Mouse (Mus musculus) granulocyte monocyte progenitor cell, adult 5-6 weeks (primary cell): ENCODE measurements around the gene B3gat2. TPM values are rescaled to one million over a fixed set of nuclear protein-coding genes. Genes with fewer than 3 reads are reported as not detected.
A peak's percentile ranks its signal among the peaks of the same experiment; 100 is the strongest.

Experiments
- ATAC-seq: replicated peaks from 2 replicates; pipeline ENCODE4 v1.8.0; 2016; ENCODE audit warnings: mild to moderate bottlenecking, moderate TSS enrichment, inconsistent platforms; ENCODE audit not compliant: poor library complexity, severe bottlenecking
- total RNA-seq, 2 experiments: library from RNA; stranded (forward) in 1 of 2; stranded (reverse) in 1 of 2; fragments of 200-712, 200-1000 nt in 1 of 2; fragments of >200 nt in 1 of 2; fragmentation: Nextera tagmentation in 1 of 2; gene quantifications; 2 replicates each; pipeline ENCODE4 v1.2.3; 2014 to 2017

The B3gat2 gene
- total RNA-seq, 2 experiments from 2014 or later: not detected

DNA sequence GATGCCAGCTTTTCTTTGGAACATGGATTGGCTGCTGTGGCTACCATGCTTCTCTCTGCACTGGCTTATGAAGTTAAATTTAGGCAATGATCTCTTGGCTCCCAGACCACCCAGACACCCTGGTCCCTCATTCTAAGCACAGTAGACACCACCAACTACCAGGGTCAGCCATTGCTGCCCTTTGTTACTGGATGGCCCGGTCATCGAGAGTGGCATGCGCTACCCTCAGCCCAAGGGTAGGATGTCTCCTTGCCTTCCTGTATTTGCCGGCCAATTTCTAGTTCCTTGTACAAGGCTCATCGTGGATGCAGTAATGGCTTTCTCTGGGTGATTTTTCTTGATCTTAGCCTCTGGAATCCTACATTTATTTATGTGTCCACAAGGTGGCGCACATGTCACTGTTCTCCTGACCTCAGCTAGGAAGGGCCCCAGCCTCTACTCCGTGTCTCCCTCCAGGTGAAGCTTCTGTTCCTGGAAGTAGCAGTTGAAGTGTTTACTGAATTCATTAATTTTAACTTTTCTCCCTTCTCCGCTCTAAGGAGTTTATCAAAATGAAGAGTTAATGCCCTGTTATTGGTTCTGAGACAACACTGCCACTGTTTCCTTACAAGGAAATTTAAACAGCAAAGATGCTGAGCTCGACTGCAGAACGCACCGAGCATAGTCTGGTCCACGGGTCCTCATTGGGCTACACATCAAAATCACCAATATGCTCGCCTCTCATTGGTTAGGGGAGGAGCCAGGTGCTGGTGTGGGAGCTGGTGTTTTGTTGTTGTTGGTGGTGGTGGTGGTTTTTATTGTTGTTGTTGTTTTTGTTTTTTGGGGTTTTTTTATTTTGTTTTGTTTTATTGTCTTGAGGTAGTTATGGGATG, 65.6 kb downstream of the B3gat2 start:
- peak; percentile 86 for ATAC-seq

GRCm38 (mm10) chr1:23834246-23834645, 72.7 kb downstream of the B3gat2 start:
- no peak for ATAC-seq

- no peak for ATAC-seq
Observed at GRCm38 (mm10) chr1:23834819-23835218, 73.3 kb downstream of the B3gat2 start.

- no peak for ATAC-seq
Observed at GRCm38 (mm10) chr1:23836630-23837029, 75.1 kb downstream of the B3gat2 start.

DNA sequence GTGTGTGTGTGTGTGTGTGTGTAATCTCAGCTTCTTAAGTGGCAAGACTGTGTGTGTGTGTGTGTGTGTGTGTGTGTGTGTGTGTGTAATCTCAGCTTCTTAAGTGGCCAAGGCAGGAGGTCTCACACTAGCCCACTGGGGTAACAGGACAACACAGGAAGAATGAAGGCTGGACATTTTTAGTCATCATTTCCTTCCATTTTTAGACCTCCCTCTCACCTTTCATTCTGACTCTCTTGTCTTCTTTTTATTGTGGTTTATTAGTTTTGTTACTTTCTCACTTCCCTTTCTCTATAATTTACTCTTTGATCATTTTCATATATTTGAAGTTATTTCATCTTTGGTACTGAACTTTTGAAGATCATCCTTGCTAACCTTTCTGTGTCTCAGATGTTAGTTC, 79.4 kb downstream of the B3gat2 start:
- no peak for ATAC-seq

GRCm38 (mm10) chr1:23842629-23843028, 81.1 kb downstream of the B3gat2 start:
- ATAC-seq: no peak

GRCm38 (mm10) chr1:23843790-23844189, 82.2 kb downstream of the B3gat2 start:
- no peak for ATAC-seq

GRCm38 (mm10) chr1:23845007-23845406, 83.5 kb downstream of the B3gat2 start:
- no peak for ATAC-seq

GRCm38 (mm10) chr1:23846044-23846680, 84.6 kb downstream of the B3gat2 start:
- ATAC-seq: no peak

DNA sequence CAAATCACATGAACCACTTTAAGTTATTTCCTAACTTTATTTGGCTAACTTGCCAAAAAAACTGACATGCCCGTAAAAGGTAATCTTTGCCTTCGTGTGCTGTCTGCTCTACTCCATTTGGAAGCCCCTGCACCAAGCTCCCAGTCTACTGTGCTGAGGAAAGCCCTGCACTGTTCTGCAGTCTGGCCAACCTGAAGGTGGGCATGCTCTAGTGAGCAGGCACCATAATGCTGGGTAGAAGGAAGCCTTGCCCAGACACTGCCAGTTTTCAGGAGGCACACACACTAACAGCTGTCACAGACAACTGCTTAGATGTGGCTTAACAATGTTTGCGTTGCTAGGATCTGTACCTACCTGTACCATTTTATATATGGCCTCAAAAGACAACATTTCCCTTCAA, 94.1 kb downstream of the B3gat2 start:
- ATAC-seq: no peak

DNA sequence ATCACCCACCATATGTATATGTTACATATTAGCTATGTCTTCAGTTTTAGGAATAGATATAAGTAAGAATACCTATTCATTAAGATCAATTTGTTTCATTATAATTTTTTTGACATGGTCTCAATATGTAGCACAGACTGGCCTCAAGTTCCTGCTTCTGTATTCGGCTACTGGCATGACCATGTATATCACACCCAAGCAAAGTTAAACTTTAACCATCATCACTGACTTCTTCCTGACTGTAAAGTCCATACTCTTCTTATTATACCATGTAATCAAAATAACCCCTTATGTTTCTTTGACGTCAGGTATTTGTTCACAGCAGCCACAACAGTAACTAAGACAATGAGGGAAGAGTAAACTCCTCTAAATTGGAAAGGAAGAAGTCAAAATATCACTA, 99.4 kb downstream of the B3gat2 start:
- ATAC-seq: no peak

- no peak for ATAC-seq
Observed at GRCm38 (mm10) chr1:23865566-23865965, 104.0 kb downstream of the B3gat2 start.

GRCm38 (mm10) chr1:23867350-23867862, 105.9 kb downstream of the B3gat2 start:
- ATAC-seq: no peak; the same call in 1 of the 2 replicates

- ATAC-seq: no peak
Observed at GRCm38 (mm10) chr1:23872194-23872593, 110.6 kb downstream of the B3gat2 start.

- ATAC-seq: no peak
Observed at GRCm38 (mm10) chr1:23882681-23883080, 121.1 kb downstream of the B3gat2 start.

GRCm38 (mm10) chr1:23884087-23884668, 122.6 kb downstream of the B3gat2 start:
- no peak for ATAC-seq

DNA sequence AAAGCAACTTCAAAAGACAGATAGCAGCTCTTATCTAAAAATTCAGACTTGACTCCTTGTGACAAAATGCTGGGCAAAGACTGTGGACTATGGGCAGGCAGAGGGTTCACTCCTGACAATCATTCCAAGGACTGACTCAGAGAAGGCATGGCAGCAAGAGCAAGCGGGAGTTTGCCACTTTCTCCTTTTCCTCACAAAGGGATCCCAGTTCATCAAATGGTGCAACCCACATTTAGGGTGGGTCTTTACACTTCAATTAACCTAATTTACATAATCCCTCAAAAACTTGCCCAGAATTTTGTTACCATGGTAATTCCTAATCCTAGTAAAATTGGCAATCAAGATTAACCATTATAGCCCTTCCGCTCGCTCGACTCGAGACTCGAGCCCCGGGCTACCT, 123.4 kb downstream of the B3gat2 start:
- ATAC-seq: no peak

GRCm38 (mm10) chr1:23892072-23892471, 130.5 kb downstream of the B3gat2 start:
- no peak for ATAC-seq
